Mouse (Mus musculus) mouse trophoblast stem cell (cell line): ENCODE data around the gene Itih3.

Experiments used
- in situ Hi-C, 2 experiments: fragments of 300-500 bp; cut with MseI, MboI; formaldehyde crosslinking; loops; 2 replicates in 1 of 2; 3 replicates in 1 of 2; pipeline ENCODE4 v1.15.1; 2025

Gene Itih3

DNA sequence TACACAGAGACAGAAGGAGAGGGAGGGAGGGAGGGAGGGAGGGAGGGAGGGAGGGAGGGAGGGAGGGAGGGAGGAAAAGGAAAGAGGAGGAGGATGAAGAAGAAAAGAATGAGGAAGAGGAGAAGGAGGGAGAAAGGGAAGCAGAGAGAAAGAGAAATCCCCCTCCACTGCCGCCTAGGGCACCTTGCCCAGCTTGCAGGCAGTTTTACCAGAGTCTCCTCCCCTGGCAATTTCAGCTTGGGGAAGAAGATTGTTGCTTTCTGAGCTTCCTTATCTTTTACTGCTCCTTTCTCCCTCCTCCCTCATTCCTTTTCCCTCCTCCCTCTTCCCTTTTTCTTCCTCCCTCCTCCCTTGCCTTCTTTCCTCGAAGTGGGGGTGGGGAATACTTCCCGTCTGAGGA lies 20.5 kb downstream of the Itih3 start:
- in situ Hi-C loops, result no loop called here

DNA sequence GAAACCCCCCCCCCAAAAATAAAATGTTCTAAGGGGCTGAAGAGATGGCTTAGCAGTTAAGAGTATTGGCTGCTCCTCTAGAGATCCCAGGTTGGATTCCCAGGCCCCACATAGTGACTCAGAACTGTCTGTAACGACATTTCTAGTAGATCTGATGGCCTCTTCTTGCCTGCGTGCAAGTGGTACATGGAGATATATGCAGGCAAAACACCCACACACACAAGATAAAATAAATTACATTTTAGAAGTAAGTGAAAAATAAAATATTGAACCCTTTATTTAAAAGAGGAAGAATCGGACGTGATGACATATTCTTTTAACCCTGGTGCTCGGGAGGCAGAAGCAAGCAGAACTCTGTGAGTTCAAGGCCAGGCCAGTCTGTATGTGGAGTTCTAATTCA lies 20.9 kb downstream of the Itih3 start:
- in situ Hi-C loops, result no loop called here

DNA sequence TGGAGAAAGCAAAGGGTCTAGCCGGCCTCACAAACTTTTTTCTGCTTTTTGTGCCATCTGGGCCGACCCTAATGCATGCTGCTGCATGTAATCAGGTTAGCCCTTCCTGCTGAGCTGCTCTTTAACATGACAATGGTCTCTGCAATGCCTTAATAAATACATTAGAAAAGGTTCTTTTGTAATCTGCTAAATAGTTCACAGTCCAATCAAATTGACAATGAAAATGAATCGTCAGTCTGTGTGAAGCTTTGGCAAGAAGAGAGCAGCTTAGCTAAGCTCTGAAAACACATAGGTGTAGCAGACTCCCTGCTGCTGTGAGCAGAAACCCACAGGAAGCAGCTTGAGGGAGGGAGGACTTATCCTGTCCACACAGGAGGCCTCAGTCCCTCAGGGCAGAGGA lies 23.6 kb downstream of the Itih3 start:
- in situ Hi-C loops, result no loop called here

DNA sequence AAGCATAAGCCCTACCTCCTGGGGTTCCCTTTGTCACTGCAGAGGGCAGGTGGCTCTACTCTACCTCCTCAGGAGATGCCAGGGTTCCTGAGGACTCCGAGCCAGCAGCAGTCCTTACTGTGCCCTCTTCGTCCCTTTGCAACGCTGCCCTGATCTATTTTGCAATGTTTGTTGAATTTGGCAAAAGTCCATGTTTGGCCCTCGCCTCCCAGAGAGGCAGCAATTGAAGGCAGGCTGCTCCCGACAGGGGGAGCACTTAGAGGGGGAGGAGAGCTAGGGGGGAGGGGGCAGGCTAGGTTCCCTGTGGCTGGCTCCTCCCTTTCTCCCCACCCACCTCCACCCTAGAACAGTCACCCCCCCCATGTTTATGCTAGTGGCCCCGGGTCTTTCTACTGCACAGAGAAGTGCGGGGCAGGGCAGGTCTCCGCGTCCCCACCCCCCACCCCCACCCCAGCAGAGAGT lies 35.3 kb downstream of the Itih3 start:
- in situ Hi-C loops, result no loop called here

DNA sequence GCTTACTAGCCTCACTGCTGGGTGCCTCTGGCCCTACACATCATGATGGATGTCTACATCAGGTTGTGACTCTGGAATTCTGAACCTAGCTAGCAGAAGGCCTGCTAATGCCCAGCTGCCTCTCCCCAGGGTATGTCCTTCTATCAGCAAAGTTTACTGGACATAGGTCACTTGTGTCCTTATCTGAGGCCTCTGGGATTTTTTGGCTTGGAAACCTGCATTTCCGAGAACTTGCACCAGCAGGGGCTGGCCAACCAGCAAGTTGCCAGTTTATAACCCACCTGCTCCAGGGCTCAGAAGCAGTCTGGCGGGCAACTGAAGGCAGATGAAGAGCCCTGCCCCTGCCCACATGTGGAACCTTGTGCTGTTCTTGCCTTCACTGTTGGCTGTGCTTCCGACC lies 37.4 kb downstream of the Itih3 start, which contains the start of gene Itih4:
Gene Itih4, plus strand, starts transcription at position 273 of the 400 bp plus-strand sequence.
- in situ Hi-C loops, result no loop called here

DNA sequence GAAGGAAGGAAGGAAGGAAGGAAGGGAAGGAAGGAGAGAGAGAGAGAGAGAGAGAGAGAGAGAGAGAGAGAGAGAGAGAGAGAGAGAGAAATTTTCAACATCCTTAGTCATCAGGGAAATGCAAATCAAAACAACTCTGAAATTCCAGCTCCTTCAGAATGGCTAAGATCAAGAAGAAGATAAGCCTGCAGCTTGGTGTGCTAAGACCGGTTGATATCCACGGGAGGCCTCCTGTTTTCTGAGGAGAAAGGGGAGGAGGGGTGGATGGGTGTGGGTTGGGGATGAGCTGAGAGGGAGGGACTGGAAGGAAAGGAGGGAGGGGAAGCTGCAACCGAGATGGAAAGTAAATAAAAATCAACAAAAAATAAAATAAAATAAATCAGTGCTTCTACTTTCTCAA lies 38.3 kb downstream of the Itih3 start:
- in situ Hi-C loops, result no loop called here

DNA sequence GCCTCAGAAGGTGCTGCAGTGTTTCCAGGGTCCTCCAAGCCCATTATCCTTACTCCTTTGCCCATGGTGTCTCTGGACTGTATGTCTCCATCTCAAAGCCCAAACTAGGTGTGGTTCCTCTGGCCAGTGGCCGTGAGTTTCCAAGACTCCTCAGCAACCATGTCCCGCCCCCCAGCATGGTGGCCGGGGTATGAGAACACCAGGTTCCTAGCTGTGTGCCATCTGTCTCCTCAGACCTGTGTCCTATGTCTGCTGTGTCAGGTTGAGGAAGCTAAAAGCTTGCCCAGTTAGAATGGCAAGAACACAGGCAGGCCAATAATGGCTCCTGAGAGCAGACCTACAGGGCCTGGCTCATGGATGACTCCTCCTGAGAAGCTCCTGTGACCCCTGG lies 41.8 kb downstream of the Itih3 start:
- in situ Hi-C loops, result no loop called here

DNA sequence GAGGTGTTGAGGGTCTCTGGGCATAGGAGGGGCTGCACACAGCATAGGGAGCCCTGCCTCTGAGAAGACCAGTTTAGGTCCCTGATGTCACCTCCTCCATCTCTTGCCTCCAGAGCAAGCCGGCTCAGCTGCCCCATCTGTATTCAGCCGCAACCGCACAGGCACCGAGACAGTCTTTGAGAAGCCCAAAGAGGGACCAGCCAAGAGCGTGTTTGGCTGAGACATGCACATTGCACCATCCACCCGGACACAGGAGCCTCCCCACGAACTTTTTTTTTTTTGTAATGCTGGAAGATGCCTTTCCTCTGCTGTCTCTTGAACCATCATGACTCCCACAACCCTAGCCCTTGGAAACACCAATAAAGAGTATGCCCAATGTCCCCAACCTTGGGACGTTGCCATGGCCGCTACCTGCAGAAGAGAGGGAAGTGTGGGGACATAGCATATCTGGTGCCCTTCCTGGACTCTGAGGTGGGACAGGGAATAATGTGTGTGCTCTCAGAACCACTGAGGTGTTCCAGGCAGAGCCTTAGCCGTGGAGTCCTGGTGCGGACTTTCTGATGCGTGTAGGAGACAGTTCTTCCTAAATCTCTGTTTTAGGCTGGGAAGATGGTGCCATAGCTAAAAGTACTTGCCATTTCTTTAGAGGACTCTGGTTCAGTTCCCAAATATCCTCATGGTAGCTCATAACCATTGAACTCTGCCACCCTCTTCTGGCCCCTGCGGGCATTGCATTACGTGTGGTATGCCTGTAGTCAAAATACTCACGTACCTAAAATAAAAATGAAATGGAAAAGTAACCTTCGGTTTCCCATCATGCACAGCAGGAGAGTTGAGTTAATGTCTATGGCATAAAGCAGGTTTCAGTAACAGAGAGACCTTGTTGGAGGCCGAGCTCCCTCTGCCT lies 42.5 kb downstream of the Itih3 start:
- in situ Hi-C loops, result no loop called here

DNA sequence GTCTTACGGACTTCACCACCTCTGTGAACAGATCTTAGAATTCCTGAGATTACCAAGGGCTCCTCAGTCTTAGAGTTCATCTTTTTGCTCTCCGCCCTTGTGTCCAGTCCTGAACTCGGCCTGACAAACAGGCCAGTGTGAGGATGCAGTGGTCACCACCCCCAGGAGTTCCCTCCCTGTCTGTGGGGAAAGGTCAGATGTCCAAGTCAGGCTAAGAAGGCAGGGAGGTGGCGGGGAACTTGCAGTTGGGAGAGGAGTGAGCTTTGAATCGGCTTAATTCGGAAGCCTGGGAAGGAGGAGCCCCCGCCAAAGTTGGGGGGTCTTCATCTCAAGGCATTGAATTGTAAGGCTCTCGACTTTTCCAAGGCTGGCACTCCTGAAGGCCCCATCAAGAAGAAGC lies 43.3 kb downstream of the Itih3 start:
- in situ Hi-C loops, result no loop called here

DNA sequence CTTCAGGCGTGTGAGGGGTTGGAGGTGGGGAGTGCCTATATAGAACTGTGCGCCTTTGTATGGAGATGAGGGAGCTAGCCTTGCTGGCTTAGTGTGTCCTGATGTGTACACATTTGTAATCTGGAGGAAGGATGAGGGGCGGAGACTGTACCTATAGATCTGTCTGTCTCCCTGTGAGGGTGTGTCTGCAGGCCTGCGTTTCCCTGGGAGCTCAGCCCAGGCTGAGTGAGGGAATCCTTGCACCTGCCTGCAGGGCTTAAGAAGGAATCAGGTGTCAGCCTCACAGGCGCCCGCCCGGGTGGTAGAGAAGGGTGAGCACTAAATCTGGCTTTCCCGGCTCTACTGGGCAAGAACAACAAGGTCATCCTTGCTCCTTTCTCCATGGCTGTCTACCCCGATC lies 43.8 kb downstream of the Itih3 start:
- in situ Hi-C loops, result no loop called here

DNA sequence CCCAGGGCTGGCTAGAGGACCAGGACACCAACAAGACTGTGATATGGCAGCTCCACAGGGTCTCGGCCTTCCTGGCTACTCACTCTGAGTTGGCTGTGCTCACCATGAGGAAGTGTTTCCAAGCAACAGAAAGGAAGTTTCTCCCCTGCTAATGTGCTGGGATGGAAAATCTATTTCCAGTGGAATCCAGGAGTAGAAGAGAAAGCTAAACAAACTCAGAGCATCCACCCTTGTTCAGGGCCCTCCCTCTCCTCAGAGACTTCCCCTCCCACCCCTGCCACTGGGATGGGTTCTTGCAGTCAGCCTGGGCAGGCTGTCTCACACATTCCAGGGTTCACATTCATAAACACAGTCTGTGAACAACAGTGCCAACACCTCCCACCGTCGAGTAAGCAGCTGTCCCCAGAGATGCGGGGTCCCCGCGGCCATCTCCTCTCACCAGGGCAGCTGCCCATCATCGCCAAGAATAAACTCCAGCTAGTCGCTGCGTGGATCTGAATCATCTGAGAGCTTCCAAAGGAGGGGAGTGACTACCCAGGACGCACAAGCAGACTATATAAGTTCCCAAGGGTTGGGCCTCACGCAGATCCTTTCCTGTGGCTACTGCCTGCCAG lies 44.5 kb downstream of the Itih3 start, which contains the start of gene Mustn1:
Gene Mustn1, plus strand, starts transcription at position 243 of the 614 bp plus-strand sequence.
- in situ Hi-C loops, result no loop called here

DNA sequence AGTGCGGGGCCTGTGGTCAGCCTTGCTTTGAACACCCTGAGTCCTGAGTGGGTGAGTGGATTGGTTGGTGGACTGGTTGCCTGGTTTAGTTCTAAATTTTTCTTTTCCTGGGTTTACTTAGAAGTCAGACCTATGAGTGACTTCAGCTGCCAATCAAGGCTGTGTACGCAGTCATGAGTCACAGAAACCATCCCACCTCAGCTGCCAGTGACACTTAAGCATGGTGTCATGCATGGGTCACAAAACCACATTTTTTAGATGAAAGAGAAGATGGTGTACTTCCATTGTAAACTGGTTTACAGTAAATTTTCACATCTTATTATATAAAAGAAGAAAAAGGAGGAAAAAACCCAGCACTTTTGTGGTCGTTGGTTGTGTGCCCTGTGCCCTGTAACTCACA lies 45.7 kb downstream of the Itih3 start:
- in situ Hi-C loops, result no loop called here

DNA sequence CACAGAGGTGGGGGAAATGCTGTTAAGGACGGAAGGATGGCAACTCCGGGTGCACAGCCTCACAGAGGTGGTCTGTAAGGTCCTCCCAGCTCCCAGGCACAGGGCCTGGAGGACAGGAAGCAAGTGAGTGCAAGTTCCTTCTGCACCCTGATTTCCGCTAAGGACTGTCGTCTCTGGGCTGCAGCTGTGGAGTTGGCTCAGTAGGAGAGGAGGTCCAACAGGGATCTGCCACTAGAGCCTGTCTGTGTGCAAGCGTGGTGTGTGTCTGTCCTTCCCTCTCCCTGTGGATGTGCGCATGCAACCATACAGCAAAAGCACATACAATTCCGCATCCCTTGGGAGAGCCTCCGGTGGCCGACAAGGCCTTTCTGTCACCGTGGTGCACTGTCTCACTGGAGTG lies 47.1 kb downstream of the Itih3 start:
- in situ Hi-C loops, result no loop called here

DNA sequence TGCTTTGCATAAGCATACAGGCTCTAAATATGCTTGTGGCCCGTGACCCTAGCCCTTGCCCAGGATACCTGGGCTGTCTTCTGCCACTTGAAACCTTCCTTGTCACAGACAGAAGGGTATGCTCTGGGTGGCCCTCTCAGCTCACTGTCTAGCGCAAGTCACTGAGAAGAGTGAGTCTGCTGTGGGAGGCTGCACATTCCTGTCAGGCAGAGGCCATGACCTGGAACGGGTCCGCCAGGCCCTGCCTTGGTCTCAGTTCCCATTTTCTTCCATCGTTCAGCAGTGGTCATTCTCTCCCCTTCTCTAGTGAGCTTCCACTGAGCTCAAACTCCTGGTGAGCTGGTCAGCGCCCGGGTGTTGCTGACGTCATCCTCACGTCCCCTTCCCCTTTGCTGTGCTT lies 47.6 kb downstream of the Itih3 start:
- in situ Hi-C loops, result no loop called here

DNA sequence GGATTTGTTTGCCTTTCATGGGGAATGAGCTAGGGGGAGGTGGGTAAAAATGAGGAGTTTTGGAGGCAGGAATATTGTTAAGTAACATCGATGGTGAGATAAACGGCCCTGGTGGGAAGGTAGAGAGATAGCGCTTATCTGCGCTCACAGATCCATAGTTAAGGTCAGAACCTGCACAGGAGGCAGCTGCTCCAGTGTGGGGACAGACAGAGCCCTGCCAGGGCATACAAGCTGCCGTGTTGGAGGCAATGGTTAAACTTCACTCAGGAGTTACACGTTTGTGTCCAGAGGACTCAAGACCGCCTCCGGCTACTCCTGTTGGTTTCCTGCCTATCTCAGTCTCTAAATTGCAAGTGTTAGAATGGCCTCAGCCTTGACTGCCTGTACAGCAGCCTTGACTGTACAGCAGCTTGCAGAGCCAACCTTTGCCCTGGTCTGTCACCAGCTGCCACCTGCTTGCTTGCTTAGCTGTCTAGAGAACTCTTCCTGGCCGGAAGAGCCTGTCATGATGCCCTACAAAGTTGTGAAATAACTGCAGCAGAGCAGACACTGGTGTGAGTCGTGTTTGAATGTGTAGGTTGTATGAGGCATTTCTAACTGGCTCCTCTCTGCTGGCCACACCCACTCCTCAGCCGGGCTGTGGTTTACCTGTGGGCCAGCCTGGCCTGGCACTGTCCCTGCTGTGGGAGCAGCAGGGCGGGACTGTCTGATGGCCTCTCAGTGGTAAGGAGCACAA lies 48.3 kb downstream of the Itih3 start:
- in situ Hi-C loops, result no loop called here

DNA sequence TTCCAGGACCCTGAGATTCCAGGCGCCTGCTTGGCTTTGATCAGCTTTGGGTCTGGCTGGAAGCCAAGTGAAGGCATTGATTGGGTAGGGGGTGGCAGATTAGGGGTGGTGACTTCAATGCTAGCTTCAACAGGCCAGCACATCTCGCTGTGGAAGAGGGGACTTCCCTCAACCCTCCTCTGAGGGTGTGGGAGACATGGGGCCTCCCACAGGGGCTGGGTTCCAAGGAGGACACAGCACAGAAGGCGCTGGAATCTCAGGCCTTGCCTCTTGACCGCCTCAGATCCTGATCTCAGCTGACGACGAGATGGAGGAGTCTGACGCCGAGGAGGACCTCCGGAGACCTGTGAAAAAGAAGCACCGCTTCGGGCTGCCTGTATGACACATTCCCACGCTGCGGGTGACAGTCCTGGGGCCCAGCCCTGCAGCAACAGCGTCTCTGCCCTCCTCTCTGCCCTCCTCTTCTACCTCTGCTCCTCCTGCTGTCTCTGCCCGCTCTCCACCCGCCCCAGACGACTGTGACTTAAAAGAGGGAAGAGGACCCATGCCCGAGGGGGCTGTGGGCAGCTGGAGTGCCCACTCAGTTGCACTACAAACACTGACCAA lies 49.4 kb downstream of the Itih3 start:
- in situ Hi-C loops, result no loop called here

DNA sequence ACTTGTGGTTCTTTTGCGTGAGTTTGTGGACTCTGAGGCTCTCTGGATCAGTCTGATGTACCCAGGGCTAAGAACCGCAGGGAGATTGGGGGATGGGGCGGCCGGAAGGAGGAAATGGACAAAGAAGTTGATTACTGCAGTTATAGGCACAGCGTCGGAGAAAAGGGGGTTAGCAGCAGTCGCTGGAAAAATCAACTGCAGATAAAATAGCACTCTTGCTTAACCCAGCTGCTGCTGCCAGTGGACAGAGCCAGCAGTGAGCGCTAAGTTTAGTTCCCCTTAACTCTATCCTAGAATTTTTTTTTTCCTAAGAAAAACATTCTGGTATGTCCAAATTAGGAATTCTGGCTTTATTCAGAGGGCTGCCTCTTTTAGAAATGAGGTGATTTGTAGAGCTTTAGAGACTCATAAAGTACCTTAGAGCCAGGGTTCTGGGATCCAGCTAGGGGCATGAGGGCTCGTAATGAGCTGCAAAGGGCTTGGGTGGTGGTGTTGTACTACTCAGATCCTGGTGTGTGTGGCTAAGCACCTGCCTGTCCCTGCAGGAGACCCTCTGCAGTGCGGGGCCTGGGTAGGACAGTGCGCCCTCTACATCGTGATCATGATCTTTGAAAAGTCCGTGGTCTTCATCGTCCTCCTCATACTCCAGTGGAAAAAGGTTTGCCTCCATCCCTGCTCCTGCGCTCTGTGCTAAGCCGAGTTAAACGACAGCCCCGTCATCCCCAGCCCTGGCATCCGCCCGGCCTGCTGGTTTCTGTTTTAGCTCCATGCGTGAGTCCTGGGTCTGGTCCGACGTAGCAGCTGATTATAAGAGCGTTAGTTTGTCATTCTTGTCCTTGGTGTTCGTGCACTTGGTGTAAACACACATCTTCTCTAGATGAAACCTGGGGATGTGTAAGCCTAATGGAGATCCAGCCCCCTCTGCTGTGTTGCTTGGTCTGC lies 53.1 kb downstream of the Itih3 start:
- in situ Hi-C loops, result no loop called here

DNA sequence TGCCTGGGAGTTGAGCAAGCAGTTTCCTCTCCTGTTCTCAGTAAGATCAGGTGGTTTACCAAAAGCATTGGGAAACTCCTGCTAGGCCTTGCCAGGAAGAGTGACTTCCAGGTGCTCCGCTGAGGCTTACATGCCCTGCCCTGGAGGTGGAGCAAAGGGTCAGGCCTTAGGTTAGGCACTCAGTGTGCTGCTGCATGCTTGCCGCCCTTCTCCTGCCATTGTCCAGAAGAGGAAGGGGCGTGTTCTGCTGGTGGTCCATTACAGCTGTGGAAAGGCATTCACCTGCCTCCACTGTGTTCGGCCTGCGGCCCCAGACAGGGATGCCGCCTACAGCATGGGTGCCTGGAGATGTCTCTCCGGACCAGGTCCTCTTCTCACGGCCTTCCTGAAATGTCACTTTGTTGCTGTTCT lies 54.2 kb downstream of the Itih3 start:
- in situ Hi-C loops, result loop anchor here in 1 of 2 experiments (10.0 kb wide), 1 partner anchor 75 kb away; the partner anchor contains the start of gene Itih1

DNA sequence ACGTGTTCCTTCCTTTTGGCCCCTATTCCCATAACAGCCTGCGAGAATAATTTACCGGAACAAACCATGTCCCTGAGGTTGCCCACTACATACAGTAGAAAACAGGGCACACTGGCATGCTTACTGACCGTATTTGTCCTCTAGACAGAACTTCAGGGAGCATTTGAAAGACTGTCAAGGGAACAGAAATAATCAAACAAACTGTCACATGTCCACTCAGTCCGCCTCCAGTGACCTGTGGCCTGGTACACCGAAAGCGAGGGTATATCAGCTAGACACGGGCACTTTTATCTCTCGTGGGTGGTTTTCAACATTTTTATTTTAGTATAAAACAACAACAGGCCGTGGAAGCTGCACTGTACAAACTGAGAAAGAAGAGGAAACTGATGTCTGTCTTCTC lies 54.7 kb downstream of the Itih3 start:
- in situ Hi-C loops, result loop anchor here in 1 of 2 experiments (10.0 kb wide), 1 partner anchor 76 kb away; the partner anchor contains the start of gene Itih1

DNA sequence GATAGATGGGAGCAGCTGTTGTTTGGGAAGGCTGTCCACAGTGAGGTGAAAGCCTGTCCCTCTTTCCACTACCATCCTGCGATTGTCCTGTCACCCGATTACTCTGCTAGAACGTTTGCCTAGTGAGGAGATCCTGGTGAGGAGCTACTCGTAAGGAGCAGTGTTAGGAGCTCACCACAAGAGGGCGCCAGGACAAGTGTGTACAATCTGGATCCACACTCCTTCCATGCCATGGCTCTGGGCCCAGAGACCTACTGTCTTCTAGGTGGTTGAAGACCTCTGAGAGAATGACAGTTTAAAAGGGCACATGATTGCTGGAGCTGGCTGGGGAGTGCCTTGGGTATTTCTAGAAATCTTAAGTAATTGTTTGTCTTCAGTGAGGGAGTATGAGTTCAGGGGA lies 56.5 kb downstream of the Itih3 start:
- in situ Hi-C loops, result loop anchor here in 1 of 2 experiments (10.0 kb wide), 1 partner anchor 78 kb away; the partner anchor contains the start of gene Itih1
